Mouse (Mus musculus): ENCODE results near the gene Ntrk3. TPM values are rescaled to one million over a fixed set of nuclear protein-coding genes. Genes with fewer than 3 reads are reported as not detected.

The Ntrk3 gene
- polyA plus RNA-seq, 1 experiment from 2014 or later = 1.3 TPM

DNA sequence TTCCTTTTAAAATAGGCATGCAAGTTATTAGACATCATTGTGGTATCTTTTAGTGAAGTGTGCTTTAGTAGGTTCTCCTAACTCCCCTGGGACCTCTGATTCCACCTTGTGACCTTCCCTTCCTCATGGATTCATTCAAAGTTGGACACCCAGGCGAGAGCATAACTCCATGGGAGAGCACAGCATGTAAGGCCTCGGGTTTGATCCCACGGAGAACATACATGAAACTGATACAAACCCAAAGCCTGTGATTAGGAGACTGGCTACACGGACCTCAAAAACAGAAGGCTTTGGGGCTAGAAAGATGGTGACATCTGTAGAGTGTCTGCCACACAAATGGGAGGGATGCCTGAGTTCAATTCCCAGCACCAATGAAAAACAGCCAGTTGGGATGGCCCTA lies 15.1 kb upstream of the Ntrk3 start:
- Histone ChIP-seq H3K36me3 (ENCODE audit: insufficient read depth, low read length) (no peaks in the 10 kb centered on the region), H3K4me2 (ENCODE audit: low read length) (no peak overlapping the region), H3K27ac (no peak overlapping the region), H3K4me3 (replicated peaks; ENCODE audit: low read depth, low read length) (no peak overlapping the region), H3K9ac (ENCODE audit: low read depth, low read length) (no peak overlapping the region), H3K9me3 (replicated peaks; ENCODE audit: low read length) (no peaks in the 10 kb centered on the region), H3K27me3 (ENCODE audit: insufficient read depth, low read length) (no peaks in the 10 kb centered on the region), H3K4me1 (replicated peaks; ENCODE audit: insufficient read depth, low read length) (no peaks in the 10 kb centered on the region)
- DNase-seq (ENCODE audit: low spot score) = no peak
- no peak for ATAC-seq (replicated peaks; ENCODE audit: low FRiP score, low read depth)
- TF ChIP-seq CTCF (IDR thresholded peaks at IDR 0.05; ENCODE audit: low read depth) = no peak
- WGBS = 85% methylated on average over 4 of the region's 4 CpGs

DNA sequence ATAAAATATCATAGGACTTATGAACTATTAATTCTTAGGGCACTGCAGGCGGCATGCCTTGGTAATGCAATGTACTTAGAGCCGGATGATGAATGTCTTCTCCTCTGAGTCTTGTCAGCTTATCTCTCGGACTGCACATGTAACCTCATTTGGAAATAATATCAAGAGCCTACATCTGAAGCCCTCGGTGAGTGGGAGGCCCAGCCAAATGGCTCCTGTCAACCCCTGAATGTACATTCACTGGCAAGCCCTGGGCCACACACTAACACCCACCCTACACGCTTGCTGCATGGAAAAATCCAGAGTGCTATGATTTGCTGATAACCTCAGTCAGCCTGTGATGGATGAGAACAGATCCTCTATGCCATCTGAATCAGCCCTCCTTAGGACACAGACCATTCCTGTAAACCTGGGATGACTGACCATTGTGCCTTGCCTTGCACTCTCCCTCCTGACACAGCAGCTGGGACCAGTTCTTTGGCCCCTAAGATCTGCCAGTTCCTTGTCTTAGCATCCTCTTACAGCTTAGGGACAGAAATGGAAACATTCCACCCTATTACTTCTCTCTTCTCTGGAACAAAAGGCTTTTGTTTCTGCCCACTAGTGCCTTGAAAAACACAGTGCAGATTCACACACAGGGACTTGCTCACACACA lies 6.0 kb upstream of the Ntrk3 start:
- Histone ChIP-seq H3K9me3 (replicated peaks; ENCODE audit: low read length) (no peaks in the 10 kb centered on the region), H3K4me1 (replicated peaks; ENCODE audit: insufficient read depth, low read length) (no peaks in the 10 kb centered on the region), H3K4me2 (ENCODE audit: low read length) (no peak overlapping the region), H3K36me3 (ENCODE audit: insufficient read depth, low read length) (no peaks in the 10 kb centered on the region), H3K27me3 (ENCODE audit: insufficient read depth, low read length) (no peaks in the 10 kb centered on the region), H3K4me3 (replicated peaks; ENCODE audit: low read depth, low read length) (no peak overlapping the region), H3K27ac (no peak overlapping the region), H3K9ac (ENCODE audit: low read depth, low read length) (no peak overlapping the region)
- DNase-seq (ENCODE audit: low spot score) (no peak), ATAC-seq (replicated peaks; ENCODE audit: low FRiP score, low read depth) (no peak)
- TF ChIP-seq CTCF (IDR thresholded peaks at IDR 0.05; ENCODE audit: low read depth) = no peak
- 55% methylated on average over 5 of the region's 5 CpGs for WGBS

DNA sequence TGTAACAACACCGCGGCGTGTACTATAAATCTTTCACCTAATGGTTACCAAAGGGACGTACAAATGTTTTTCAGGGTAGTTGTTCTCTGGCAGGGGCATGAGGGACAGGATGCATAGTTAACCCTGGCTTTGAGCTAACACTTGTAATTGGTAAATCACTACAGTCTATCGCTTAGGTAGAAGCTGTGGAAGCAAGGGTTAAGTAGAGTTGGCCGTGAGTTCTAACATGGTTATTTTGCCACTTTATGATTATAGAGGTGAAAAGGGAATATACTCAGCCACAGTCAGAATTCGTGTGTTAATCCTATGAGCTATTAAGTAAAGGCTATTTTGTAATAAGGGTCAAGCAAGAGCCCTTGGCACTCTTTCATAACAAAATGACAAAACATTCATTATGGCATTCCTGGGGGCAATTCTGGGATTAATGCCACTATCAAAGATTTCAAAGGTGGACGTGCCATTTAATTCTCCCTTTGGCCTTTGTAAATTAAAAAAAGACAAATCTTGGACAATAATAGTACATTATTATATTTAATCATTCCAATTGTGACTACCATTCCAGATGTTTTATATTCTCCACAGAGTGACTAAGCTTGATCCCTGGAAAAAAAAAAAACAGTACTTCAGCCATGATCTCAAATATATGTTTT lies 1.7 kb upstream of the Ntrk3 start:
- ATAC-seq (replicated peaks; ENCODE audit: low FRiP score, low read depth) = no peak
- H3K4me3 ChIP-seq (replicated peaks; ENCODE audit: low read depth, low read length) = no peak overlapping the region
- H3K9ac ChIP-seq (ENCODE audit: low read depth, low read length) = no peak overlapping the region
- no peak for DNase-seq (ENCODE audit: low spot score)
- no peaks in the 10 kb centered on the region for H3K9me3 ChIP-seq (replicated peaks; ENCODE audit: low read length)
- no peaks in the 10 kb centered on the region for H3K36me3 ChIP-seq (ENCODE audit: insufficient read depth, low read length)
- no peak overlapping the region for H3K4me2 ChIP-seq (ENCODE audit: low read length)
- H3K27ac ChIP-seq = no peak overlapping the region
- no peak for TF ChIP-seq CTCF (IDR thresholded peaks at IDR 0.05; ENCODE audit: low read depth)
- no peaks in the 10 kb centered on the region for H3K27me3 ChIP-seq (ENCODE audit: insufficient read depth, low read length)
- whole genome bisulfite sequencing = 71% methylated on average over 8 of the region's 8 CpGs
- H3K4me1 ChIP-seq (replicated peaks; ENCODE audit: insufficient read depth, low read length) = no peaks in the 10 kb centered on the region

DNA sequence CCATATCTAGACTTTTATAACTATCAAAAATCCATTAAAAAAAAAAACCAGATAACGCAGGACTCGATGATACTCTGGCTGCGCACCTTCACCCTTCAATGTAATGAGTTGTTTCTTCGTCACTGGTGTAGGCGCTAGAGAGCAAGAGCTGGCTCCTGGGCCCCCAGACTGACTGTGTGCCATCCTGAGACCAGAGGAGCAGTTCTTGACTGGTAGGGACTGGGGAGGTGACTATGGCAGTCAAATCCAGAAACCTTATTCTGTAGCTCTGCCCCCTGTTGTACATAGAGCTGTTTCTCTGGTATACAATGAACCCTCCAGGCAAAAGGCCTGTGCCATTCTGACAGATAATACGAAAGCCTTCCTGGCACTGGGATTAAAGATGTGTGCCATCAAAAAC lies 616 bp downstream of the Ntrk3 start:
- TF ChIP-seq CTCF (IDR thresholded peaks at IDR 0.05; ENCODE audit: low read depth) = no peak
- ATAC-seq (replicated peaks; ENCODE audit: low FRiP score, low read depth) = no peak
- H3K36me3 ChIP-seq (ENCODE audit: insufficient read depth, low read length) = no peaks in the 10 kb centered on the region
- no peaks in the 10 kb centered on the region for H3K4me1 ChIP-seq (replicated peaks; ENCODE audit: insufficient read depth, low read length)
- H3K27me3 ChIP-seq (ENCODE audit: insufficient read depth, low read length) = no peaks in the 10 kb centered on the region
- H3K9ac ChIP-seq (ENCODE audit: low read depth, low read length) = no peak overlapping the region
- no peak overlapping the region for H3K27ac ChIP-seq
- no peaks in the 10 kb centered on the region for H3K9me3 ChIP-seq (replicated peaks; ENCODE audit: low read length)
- no peak overlapping the region for H3K4me3 ChIP-seq (replicated peaks; ENCODE audit: low read depth, low read length)
- 93% methylated on average over 6 of the region's 6 CpGs for WGBS
- no peak overlapping the region for H3K4me2 ChIP-seq (ENCODE audit: low read length)
- DNase-seq (ENCODE audit: low spot score) = no peak

DNA sequence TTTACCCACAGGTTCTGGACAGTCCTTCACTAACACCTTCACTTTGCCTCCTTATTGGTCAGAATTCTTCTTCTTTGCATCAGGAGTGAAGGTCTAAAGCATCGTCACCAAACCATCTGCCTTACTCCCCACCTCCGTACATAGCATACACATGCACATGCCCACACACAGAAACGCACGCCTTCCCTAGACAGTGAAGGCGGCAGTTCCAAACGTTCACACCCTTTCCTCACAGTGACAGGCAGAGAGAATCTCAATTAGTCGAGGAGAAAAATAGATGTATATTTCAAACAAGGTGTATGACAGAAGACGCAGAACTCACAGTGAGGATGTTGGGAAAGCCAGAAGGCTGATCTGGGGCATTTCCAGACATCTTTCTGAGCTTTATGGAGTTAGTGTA lies 6.4 kb downstream of the Ntrk3 start:
- H3K4me2 ChIP-seq (ENCODE audit: low read length) = no peak overlapping the region
- no peak overlapping the region for H3K9ac ChIP-seq (ENCODE audit: low read depth, low read length)
- no peak overlapping the region for H3K27ac ChIP-seq
- ATAC-seq (replicated peaks; ENCODE audit: low FRiP score, low read depth) (no peak), DNase-seq (ENCODE audit: low spot score) (no peak)
- H3K36me3 ChIP-seq (ENCODE audit: insufficient read depth, low read length) = no peaks in the 10 kb centered on the region
- no peaks in the 10 kb centered on the region for H3K9me3 ChIP-seq (replicated peaks; ENCODE audit: low read length)
- H3K4me1 ChIP-seq (replicated peaks; ENCODE audit: insufficient read depth, low read length) = no peaks in the 10 kb centered on the region
- TF ChIP-seq CTCF (IDR thresholded peaks at IDR 0.05; ENCODE audit: low read depth) = no peak
- no peak overlapping the region for H3K4me3 ChIP-seq (replicated peaks; ENCODE audit: low read depth, low read length)
- no peaks in the 10 kb centered on the region for H3K27me3 ChIP-seq (ENCODE audit: insufficient read depth, low read length)
- 74% methylated on average over 8 of the region's 8 CpGs for WGBS

DNA sequence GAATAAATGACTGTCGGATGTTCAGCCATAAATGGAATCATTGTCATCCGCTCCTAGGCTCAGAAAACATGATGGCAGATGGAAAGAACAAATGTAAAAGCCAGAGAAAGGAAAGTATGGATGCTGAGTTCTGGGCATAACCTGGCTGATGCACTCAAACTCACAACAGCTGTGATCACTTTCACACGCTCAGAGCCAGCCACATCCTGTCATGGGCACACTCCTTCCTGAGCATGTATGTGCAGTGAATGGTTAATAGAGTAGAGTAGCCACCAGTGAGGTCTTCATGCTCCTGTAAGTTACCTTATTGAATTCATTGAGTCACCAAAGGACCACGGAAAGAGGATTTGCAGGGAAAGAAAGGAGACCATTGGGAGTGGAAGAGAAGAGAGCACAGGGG lies 13.2 kb downstream of the Ntrk3 start:
- no peak overlapping the region for H3K4me3 ChIP-seq (replicated peaks; ENCODE audit: low read depth, low read length)
- H3K27ac ChIP-seq = no peak overlapping the region
- no peaks in the 10 kb centered on the region for H3K36me3 ChIP-seq (ENCODE audit: insufficient read depth, low read length)
- ATAC-seq (replicated peaks; ENCODE audit: low FRiP score, low read depth) = no peak
- no peaks in the 10 kb centered on the region for H3K4me1 ChIP-seq (replicated peaks; ENCODE audit: insufficient read depth, low read length)
- no peak overlapping the region for H3K9ac ChIP-seq (ENCODE audit: low read depth, low read length)
- no peak for TF ChIP-seq CTCF (IDR thresholded peaks at IDR 0.05; ENCODE audit: low read depth)
- H3K4me2 ChIP-seq (ENCODE audit: low read length) = no peak overlapping the region
- H3K27me3 ChIP-seq (ENCODE audit: insufficient read depth, low read length) = no peaks in the 10 kb centered on the region
- H3K9me3 ChIP-seq (replicated peaks; ENCODE audit: low read length) = no peaks in the 10 kb centered on the region
- 81% methylated on average over 4 of the region's 4 CpGs for WGBS
- no peak for DNase-seq (ENCODE audit: low spot score)

All from kidney, postnatal 0 days (tissue).